Mouse (Mus musculus): Measurements from ENCODE around the gene Slc26a11. TPM values are rescaled to one million over a fixed set of nuclear protein-coding genes. Genes with fewer than 3 reads are reported as not detected.

Gene Slc26a11
- total RNA-seq (2014; fragmentation: Nextera tagmentation), result 1.7 and 4.4 TPM in 2 replicates
- total RNA-seq (2017), result 0.65 and 1.5 TPM in 2 replicates

DNA sequence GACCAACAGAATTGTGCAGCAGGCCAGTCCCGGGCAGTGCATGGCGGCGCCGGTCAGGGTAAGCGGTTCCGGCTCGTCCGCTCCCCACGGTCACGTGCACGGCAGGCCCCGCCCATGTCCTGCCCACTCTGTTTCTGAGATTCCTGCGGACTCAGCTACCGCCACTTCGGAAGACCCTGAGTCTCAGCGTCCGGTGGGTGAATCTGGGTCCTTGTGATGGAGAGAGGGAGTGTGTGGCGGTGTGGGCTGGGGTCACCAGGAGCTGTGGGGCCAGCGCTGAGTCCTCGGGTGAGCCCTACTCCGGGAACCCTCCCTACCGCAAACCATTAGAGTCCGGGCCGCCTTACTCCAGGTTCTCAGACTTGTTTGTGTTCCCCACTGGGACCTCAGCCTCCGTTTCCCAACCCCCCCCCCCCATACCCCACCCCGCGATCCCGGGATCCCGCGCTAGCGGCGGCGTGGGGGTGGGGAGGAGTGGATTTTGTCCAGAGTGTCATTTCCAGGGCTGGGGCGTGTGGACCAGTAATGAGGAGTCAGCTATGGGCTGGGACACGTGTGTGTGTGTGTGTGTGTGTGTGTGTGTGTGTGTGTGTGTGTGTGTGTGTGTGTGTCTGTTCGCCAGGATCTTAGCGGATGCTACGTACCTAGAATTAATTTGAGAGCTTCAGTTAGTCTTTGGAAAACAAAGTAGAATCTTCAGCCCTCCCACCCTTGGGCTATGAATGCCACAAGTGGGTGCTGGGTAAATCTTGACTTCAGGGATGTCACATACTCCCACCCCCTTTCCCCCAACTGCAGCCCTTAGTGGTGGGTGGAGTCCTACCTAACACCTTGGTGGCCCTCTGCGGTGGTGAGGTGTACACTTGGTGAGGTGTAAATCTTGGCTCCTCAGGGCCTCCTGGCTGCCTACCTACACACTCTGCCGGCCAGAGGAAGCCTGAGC lies at the start of gene Slc26a11, which contains the start of gene Sgsh:
Slc26a11 (plus strand) TSS at position 115 of the 943 bp plus-strand sequence.
Sgsh (minus strand) TSS at position 94 of the 943 bp plus-strand sequence.
- ATAC-seq (replicated peaks; ENCODE audit: low FRiP score, low TSS enrichment, poor library complexity, severe bottlenecking), result peak; percentile 64

DNA sequence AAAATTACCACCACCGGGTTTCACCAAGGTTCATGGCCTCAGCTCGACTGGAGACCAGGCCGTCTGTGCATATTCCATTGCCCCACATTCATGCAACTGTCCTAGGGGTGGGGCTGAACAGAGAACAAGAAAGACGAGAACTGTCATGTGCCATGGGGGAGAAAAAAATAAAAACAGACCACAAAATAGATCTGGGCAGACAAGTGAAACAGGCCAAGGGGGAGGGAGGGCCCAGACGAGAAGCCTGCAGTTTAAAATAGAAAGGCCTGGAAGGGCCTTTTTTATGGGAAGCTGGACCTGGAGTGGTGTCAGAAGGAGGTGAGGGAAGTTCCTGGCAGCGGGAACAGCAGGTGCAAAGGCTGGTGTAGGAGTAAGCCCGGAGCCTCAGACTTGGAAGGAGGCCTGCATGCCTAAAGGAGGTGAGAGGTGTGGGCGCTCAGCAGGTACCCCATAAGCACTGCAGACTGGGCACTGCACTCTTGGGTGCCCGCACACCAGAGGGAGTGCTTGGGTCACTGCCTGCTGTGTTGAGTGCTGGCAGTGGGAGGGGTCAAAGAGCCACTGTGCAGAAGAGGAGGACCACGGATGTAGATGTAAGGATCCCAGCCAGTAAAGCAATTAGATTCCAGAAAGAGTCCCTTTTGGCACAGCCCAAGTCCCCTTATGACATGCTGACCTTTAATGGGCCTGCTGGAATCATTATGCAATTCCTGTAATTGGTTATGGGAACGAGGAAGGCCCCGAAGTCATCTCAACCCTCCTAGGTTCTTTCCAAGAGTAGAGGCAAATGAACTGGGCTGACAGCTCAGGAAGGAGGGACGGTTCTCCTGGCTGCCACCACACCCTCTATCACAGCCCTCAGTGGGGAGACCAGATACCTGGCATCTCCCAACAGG lies 48.3 kb upstream of the Slc26a11 start:
- ATAC-seq (replicated peaks; ENCODE audit: low FRiP score, low TSS enrichment, poor library complexity, severe bottlenecking), result no peak

DNA sequence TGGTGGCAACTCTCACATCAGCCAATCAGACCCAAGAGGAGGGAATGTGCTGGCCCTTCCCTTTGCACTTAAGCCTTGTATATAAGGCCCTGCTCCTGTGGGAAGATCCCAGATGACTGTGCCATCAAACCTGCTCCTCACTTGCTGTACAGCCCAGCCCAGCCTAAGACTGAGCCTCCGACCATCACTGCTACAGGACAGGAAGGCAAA lies 47.8 kb upstream of the Slc26a11 start, which contains the start of gene Card14:
Card14 (plus strand) TSS at position 111 of the 210 bp plus-strand sequence.
- ATAC-seq (replicated peaks; ENCODE audit: low FRiP score, low TSS enrichment, poor library complexity, severe bottlenecking), result no peak

DNA sequence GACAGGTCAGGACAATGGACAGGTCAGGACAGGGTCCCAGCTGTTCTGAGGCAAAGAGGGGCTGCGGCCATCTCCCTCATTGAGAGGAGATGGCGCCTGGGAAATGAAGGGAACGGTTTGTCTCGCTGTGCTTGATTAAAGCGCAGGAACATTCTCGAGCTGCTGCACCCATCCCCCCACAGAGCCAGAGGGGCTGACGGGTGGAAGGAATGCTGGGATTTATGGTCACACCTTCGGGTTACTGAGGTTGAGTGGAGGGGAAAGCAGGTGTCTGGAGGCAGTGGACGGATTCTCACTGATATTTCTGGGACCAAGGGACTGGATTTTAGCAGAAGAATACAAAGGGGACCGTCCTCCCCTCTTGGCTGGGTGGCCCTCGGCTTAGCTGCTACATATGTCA lies 47.4 kb upstream of the Slc26a11 start:
- no peak for ATAC-seq (replicated peaks; ENCODE audit: low FRiP score, low TSS enrichment, poor library complexity, severe bottlenecking)

DNA sequence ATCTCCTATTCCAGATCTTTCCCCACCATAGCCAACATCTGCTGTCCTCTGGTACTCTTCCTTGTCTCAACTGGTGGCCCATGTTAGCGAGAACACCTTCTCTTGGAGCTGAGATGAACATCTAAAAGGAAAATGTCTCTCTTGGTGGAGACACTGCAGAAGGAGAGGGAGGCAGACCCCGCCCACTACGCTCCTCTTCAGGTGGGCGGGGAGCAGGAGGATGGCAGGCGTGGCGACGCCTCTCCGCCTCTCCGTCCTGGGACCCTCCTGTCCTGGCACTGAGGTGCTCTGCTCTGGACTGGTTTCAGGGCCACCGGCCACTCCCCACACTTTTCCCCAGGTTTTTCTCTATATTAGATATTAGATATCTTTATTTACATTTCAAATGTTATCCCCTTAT lies 44.7 kb upstream of the Slc26a11 start:
- no peak for ATAC-seq (replicated peaks; ENCODE audit: low FRiP score, low TSS enrichment, poor library complexity, severe bottlenecking)

DNA sequence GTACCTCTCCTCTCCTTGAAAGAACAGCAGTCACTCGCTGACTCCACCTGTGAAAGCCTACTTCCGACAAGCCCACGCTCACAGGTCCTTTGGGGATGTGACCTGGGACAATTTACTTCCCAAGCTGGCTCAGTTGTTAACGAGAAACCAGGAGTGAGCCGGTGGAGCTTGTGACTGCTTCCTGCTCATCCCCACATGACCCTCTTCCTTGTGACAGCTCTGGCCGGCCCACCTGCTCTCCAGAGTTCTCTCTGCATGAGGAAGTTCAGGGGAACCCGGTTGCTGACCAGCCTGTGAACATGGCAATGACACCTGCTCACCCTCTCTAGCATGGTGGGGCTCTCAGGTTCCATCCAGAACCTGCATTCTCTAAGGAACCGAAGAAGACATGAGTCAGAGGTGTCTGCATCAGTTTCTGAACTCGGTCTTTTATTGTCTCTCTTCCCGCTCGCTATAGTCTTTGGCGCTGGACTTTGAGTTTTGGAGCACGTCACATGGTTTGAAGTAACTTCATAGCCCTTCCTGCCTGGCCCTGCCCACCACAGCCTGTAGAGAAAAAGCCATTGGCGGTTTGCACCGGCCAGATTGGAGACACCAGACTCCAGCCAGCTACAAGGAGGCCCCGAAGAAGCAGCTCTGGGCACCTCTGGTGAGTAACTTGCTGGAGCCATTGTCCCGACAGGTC lies 41.0 kb upstream of the Slc26a11 start:
- ATAC-seq (replicated peaks; ENCODE audit: low FRiP score, low TSS enrichment, poor library complexity, severe bottlenecking), result no peak

DNA sequence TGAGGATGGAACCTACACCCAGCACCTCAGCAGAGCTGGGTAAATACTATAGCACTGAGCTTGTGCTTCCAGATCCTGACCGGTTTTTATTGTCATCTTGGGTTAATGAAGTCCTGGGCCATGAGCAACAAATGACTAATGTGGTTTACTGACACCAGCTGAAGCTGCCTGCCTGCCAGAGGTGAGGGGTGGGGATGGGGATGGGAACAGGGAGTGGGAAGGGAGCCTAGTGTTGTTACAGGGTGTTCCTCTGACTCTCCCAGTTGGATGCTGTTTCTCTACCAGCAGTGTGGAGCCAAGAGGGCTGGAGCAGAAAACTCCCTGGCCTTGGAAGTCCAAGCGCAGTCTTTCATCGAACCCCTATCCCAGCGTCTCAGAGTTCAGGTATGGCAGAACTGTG lies 38.6 kb upstream of the Slc26a11 start:
- no peak for ATAC-seq (replicated peaks; ENCODE audit: low FRiP score, low TSS enrichment, poor library complexity, severe bottlenecking)

DNA sequence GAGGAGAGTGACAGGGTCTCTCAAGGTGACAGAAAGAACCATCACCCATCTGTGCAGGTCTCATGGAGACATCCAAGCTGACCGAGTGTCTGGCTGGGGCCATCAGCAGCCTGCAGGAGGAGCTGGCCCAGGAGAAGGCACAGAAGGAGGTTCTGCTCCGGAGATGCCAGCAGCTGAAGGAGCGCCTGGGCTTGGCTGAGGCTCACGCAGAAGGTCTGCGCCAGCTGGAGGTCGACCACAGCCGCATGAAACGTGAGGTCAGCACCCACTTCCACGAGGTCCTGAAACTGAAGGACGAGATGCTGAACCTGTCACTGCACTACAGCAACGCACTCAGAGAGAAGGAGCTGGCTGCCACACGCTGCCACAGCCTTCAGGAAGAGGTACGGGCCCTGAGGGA lies 32.8 kb upstream of the Slc26a11 start:
- no peak for ATAC-seq (replicated peaks; ENCODE audit: low FRiP score, low TSS enrichment, poor library complexity, severe bottlenecking)

DNA sequence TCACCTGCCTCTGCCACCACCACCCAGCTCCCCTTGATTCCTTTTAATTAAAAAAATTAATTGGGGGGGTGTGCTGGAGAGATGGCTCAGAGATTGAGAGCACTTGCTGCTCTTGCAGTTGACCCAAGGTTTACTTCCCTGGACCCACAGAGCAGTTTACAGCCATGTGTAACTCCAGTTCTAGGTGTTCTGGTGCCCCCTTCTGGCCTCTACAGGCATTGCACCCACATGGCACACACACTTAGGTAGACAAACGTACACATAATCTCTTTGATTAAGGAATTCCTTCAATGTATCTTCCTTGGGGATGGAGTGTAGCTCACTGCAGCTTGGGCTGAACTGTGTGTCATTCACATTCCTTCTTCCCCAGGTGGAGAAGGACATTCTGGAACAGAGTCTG lies 30.3 kb upstream of the Slc26a11 start:
- ATAC-seq (replicated peaks; ENCODE audit: low FRiP score, low TSS enrichment, poor library complexity, severe bottlenecking), result no peak

DNA sequence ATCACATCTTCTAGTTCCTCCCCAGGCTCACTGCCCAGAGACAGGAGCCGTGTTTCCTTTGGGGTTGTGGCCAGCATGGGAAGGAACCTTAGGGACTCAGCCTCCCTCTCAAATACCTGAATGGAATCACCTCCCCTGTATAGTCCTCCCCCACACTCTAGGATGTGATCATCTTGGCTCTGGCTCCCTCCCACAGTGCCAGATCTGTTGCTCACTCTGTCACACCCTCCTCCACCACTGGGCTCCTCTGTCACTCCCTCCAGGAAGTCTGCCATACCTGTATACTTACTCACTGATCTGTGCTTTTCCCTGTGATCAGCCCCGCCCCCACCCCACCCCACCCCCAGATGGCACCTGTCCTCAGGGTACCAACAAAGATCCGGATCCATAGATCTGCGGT lies 24.8 kb upstream of the Slc26a11 start:
- no peak for ATAC-seq (replicated peaks; ENCODE audit: low FRiP score, low TSS enrichment, poor library complexity, severe bottlenecking)

DNA sequence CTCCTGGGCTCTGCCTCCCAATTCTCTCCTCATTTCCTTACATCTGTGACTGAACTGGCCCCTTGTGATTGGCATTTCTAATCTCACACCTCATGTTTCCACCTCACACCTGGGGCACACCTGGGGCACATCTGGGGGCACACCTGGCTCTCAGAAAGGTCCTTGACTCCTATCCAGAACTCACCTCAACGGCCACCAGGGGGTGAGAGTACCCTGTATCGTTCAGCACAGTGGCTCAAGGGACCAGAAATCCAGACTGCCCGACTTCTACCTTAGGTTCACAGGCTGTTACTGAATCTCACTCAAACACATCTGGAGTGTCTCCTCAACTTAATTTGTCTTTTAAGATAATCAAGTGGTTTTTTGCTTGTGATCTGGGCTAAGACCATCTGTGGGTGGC lies 23.4 kb upstream of the Slc26a11 start:
- no peak for ATAC-seq (replicated peaks; ENCODE audit: low FRiP score, low TSS enrichment, poor library complexity, severe bottlenecking)

DNA sequence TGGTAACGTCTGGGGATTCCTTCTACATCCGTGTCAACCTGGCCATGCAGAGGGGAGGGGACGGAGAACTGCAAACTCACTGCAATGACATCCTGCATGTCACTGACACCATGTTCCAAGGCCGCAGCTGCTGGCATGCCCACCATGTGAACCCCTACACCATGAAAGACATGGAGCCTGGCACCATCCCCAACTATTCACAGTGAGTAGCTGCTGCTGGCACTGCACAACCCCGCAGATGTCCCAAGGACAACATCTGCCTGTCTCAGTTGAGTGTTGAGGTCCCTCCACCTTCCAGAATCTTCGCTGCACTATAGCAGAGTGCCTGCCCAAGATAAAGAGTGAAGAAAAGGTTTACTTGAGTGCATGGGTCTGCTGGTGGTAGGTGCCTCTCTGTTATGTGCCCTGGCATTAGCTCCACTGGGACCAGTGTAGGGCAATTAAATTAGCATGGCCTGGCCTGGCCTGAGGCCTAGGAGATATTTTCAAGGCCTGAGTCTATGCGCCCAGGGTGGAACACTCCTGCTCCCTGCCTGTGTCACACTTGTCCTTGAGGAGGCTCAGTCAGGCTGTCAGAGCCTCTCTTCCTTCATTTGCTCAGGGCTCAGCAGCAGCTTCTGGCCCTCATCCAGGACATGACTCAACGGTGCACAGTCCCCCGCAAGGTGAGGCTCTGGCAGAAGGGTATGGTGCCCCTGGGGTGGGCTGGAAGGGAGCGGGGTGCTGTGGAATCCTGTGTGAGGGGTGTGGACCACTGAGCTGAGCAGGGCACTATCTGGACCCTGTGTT lies 16.9 kb upstream of the Slc26a11 start:
- ATAC-seq (replicated peaks; ENCODE audit: low FRiP score, low TSS enrichment, poor library complexity, severe bottlenecking), result no peak

DNA sequence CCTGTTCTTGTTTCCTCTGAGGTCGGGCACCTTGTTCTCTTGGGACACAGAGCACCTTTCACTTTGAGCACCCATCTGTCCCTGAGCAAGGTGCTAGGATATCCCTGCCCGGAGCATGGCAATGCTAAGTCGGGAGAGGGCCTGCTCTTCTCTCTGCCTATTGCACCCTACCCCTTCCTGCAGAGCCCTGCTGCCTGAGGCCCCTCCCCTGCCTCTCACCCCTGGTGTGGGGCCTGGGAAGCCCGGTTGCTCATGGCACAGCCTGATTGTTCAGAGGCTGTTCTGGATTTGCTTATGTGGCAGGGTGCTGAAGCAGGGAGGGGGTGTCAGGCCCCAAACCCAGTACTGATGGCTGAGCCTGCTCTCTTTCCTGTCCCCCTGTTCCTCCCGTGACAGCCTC lies 16.2 kb upstream of the Slc26a11 start:
- no peak for ATAC-seq (replicated peaks; ENCODE audit: low FRiP score, low TSS enrichment, poor library complexity, severe bottlenecking)

DNA sequence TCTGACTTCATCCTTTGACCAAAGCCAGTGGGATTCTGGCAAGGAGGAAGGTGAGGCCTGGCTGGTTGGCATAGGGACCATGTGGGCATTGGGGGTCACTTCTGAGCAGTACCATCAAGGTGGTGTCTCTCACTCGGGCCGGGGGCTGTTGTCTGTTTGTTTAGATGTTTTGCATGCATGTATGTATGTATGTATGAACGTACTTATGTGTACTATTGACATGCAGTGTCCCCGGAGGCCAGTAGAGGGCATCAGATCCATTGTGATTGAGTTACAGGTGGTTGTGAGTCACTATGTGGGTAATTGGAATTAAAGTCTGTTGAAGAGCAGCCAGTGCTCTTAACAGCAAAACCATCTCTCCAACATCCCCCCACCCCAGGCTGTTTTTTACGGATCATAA lies 15.7 kb upstream of the Slc26a11 start:
- peak; percentile 79 for ATAC-seq (replicated peaks; ENCODE audit: low FRiP score, low TSS enrichment, poor library complexity, severe bottlenecking)

DNA sequence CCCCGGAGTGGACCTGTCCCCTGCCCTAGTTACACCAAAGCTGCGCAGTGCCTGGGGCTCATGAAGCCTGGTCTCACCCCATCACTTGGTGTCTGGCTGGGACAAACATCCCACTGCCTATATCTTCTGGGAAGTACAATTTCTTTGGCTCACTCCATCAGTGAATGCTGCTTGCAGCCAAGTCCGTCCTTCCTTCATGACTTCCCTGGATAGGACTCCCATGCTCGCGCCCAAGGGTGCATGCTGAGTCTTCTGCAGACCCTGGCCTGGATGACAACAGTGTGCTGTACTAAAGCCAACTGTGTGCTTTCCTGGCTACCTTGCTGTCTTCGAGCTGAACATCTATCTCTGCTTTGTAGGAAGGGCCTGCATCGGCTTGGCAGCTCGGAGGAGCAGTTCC lies 11.2 kb upstream of the Slc26a11 start:
- no peak for ATAC-seq (replicated peaks; ENCODE audit: low FRiP score, low TSS enrichment, poor library complexity, severe bottlenecking)

DNA sequence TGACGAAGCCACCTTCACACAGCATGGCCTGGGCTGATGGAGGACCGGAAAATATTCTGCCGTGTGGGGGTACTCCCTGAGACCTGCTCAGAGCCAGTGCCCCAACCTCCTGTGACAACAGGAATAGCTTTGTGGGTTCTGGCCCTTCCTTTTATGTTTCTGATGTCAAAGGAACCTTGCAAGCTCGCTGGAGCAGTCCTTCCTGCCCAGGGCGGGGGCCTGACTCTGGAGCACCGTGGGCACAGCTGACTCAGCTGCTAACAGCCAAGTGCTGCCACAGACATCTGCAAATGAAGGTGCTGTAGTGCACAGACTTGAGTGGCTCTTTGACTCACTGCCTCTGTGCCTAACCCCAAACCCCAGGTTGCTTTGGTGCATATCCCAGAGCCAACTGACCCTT lies 10.5 kb upstream of the Slc26a11 start:
- ATAC-seq (replicated peaks; ENCODE audit: low FRiP score, low TSS enrichment, poor library complexity, severe bottlenecking), result no peak

DNA sequence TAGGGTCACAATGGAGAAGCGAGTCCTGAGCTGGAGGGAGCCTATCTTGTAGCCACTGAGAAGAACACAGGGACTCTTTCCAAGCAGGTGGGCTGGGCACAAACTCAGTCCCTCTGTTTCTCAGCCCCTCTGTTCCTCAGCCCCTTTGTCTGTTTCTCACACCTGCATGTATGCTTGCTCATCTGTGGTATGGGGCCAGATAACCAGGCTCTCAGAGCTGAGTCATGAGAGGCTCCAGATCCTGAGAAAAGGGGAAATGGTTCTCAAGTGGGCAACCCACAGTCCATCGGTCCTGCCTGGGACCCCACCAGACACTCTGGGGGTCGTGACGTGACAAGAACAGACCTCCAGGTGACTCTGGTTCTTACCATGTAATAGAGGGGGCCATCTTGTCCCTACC lies 8.2 kb upstream of the Slc26a11 start:
- no peak for ATAC-seq (replicated peaks; ENCODE audit: low FRiP score, low TSS enrichment, poor library complexity, severe bottlenecking)

DNA sequence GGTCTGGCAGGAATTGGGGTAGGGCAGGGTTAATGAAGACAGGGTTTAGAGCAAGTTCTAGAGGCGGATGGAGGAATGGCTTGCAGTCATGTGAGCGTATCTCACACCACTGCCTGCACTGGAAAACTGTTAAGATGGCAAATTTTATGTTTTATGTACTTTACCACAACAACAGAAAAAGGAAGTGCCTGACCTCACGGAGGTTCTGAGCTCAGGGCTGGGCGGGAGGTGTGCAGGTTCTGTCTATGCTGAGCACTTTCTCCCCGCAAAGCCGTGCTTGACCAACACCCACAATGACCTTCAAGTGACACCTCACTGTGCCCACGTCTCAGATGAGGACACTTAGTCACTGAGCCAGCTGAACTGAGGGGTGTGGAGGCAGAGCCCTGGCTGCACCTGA lies 3.2 kb upstream of the Slc26a11 start:
- ATAC-seq (replicated peaks; ENCODE audit: low FRiP score, low TSS enrichment, poor library complexity, severe bottlenecking), result no peak

DNA sequence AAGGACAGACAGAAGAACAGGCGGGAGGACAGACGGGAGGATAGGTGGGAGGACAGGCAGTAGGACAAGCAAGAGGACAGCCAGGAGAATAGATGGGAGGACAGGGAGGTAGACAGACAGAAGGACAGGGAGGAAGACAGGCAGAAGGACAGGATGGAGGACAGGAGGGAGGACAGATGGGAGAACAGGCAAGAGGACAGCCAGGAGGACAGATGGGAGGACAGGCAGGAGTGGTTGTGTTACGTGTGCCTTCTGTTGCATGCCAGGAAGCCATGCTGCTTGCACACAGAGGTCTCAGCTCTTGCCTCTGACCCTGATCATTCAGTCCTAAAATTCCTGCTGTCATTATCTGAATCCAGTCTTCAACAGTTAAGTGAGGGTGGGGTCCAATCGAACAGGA lies 1.4 kb upstream of the Slc26a11 start:
- ATAC-seq (replicated peaks; ENCODE audit: low FRiP score, low TSS enrichment, poor library complexity, severe bottlenecking), result no peak

Data from megakaryocyte-erythroid progenitor cell, adult 5-6 weeks (primary cell).